Mouse (Mus musculus): ENCODE measurements around the gene Ascl2. TPM values are rescaled to one million over a fixed set of nuclear protein-coding genes. Genes with fewer than 3 reads are reported as not detected.

Gene Ascl2
- polyA plus RNA-seq, 1 experiment = 0.05 TPM

GRCm38 (mm10) chr7:143011226-143011625, 42.2 kb upstream of the Ascl2 start:
- no peaks in the 10 kb centered on the region for H3K9me3 ChIP-seq (ENCODE audit: control insufficient read depth, low read length)
- H3K4me1 ChIP-seq (ENCODE audit: control insufficient read depth) = peaks cover 79% of the 10 kb centered on the region
- peaks cover 55% of the 10 kb centered on the region for H3K36me3 ChIP-seq (ENCODE audit: control insufficient read depth)
- TF ChIP-seq TAL1 (IDR thresholded peaks at IDR 0.05; ENCODE audit: low read length) = no peak
- no peak for TF ChIP-seq GATA1 (IDR thresholded peaks at IDR 0.05; ENCODE audit: low read length)
- H3K27me3 ChIP-seq (ENCODE audit: control insufficient read depth) = no peaks in the 10 kb centered on the region
- H3K4me3 ChIP-seq (replicated peaks) = no peak overlapping the region

GRCm38 (mm10) chr7:143009996-143010395, 40.9 kb upstream of the Ascl2 start:
- H3K4me3 ChIP-seq (replicated peaks) = no peak overlapping the region
- peaks cover 80% of the 10 kb centered on the region for H3K4me1 ChIP-seq (ENCODE audit: control insufficient read depth)
- peaks cover 62% of the 10 kb centered on the region for H3K36me3 ChIP-seq (ENCODE audit: control insufficient read depth)
- H3K27me3 ChIP-seq (ENCODE audit: control insufficient read depth) = no peaks in the 10 kb centered on the region
- H3K9me3 ChIP-seq (ENCODE audit: control insufficient read depth, low read length) = no peaks in the 10 kb centered on the region
- TF ChIP-seq TAL1 (IDR thresholded peaks at IDR 0.05; ENCODE audit: low read length) = no peak
- no peak for TF ChIP-seq GATA1 (IDR thresholded peaks at IDR 0.05; ENCODE audit: low read length)

GRCm38 (mm10) chr7:143008996-143009665, 40.1 kb upstream of the Ascl2 start:
- peak overlapping the region; percentile 78 for H3K4me3 ChIP-seq (replicated peaks)
- H3K4me1 ChIP-seq (ENCODE audit: control insufficient read depth) = peaks cover 87% of the 10 kb centered on the region
- TF ChIP-seq TAL1 (IDR thresholded peaks at IDR 0.05; ENCODE audit: low read length) (no peak), GATA1 (IDR thresholded peaks at IDR 0.05; ENCODE audit: low read length) (no peak)
- no peaks in the 10 kb centered on the region for H3K9me3 ChIP-seq (ENCODE audit: control insufficient read depth, low read length)
- peaks cover 62% of the 10 kb centered on the region for H3K36me3 ChIP-seq (ENCODE audit: control insufficient read depth)
- H3K27me3 ChIP-seq (ENCODE audit: control insufficient read depth) = no peaks in the 10 kb centered on the region

GRCm38 (mm10) chr7:143008370-143008926, 39.4 kb upstream of the Ascl2 start:
- H3K36me3 ChIP-seq (ENCODE audit: control insufficient read depth) = peaks cover 62% of the 10 kb centered on the region
- TF ChIP-seq TAL1 (IDR thresholded peaks at IDR 0.05; ENCODE audit: low read length) (no peak), GATA1 (IDR thresholded peaks at IDR 0.05; ENCODE audit: low read length) (no peak)
- H3K27me3 ChIP-seq (ENCODE audit: control insufficient read depth) = no peaks in the 10 kb centered on the region
- H3K4me1 ChIP-seq (ENCODE audit: control insufficient read depth) = peaks cover 92% of the 10 kb centered on the region
- H3K4me3 ChIP-seq (replicated peaks) = peak overlapping the region; percentile 78
- H3K9me3 ChIP-seq (ENCODE audit: control insufficient read depth, low read length) = no peaks in the 10 kb centered on the region

- Histone ChIP-seq H3K36me3 (ENCODE audit: control insufficient read depth) (peaks cover 62% of the 10 kb centered on the region), H3K9me3 (ENCODE audit: control insufficient read depth, low read length) (no peaks in the 10 kb centered on the region), H3K4me1 (ENCODE audit: control insufficient read depth) (peaks cover 92% of the 10 kb centered on the region), H3K27me3 (ENCODE audit: control insufficient read depth) (no peaks in the 10 kb centered on the region), H3K4me3 (replicated peaks) (peak overlapping the region; percentile 78)
- TF ChIP-seq TAL1 (IDR thresholded peaks at IDR 0.05; ENCODE audit: low read length) (no peak), GATA1 (IDR thresholded peaks at IDR 0.05; ENCODE audit: low read length) (no peak)
Observed at GRCm38 (mm10) chr7:143007599-143008369, 38.7 kb upstream of the Ascl2 start.

- H3K36me3 ChIP-seq (ENCODE audit: control insufficient read depth) = peaks cover 58% of the 10 kb centered on the region
- no peak for TF ChIP-seq TAL1 (IDR thresholded peaks at IDR 0.05; ENCODE audit: low read length)
- no peak for TF ChIP-seq GATA1 (IDR thresholded peaks at IDR 0.05; ENCODE audit: low read length)
Observed at GRCm38 (mm10) chr7:143006756-143007598, 37.9 kb upstream of the Ascl2 start.

GRCm38 (mm10) chr7:143006097-143006755, 37.2 kb upstream of the Ascl2 start:
- Histone ChIP-seq H3K36me3 (ENCODE audit: control insufficient read depth) (peaks cover 57% of the 10 kb centered on the region), H3K27me3 (ENCODE audit: control insufficient read depth) (no peaks in the 10 kb centered on the region), H3K4me3 (replicated peaks) (peak overlapping the region; percentile 78), H3K4me1 (ENCODE audit: control insufficient read depth) (peaks cover 92% of the 10 kb centered on the region), H3K9me3 (ENCODE audit: control insufficient read depth, low read length) (no peaks in the 10 kb centered on the region)
- peak; percentile 96 for TF ChIP-seq GATA1 (IDR thresholded peaks at IDR 0.05; ENCODE audit: low read length)
- peak; percentile 93 for TF ChIP-seq TAL1 (IDR thresholded peaks at IDR 0.05; ENCODE audit: low read length)

More at GRCm38 (mm10) chr7:143006756-143007598, 37.9 kb upstream of the Ascl2 start:
- no peaks in the 10 kb centered on the region for H3K27me3 ChIP-seq (ENCODE audit: control insufficient read depth)
- peaks cover 92% of the 10 kb centered on the region for H3K4me1 ChIP-seq (ENCODE audit: control insufficient read depth)
- H3K9me3 ChIP-seq (ENCODE audit: control insufficient read depth, low read length) = no peaks in the 10 kb centered on the region
- H3K4me3 ChIP-seq (replicated peaks) = peak overlapping the region; percentile 78
